Mouse (Mus musculus) C2C12 (cell line): ENCODE measurements around the gene Isl1.

Source experiments
- CTCF ChIP-seq: IDR thresholded peaks from one replicate; pipeline ENCODE4 v1.5.1; 2011; ENCODE audit not compliant: control insufficient read depth, insufficient read depth, insufficient read length
- MAX ChIP-seq: IDR thresholded peaks from one replicate; pipeline ENCODE4 v1.6.1; 2011; ENCODE audit warnings: mild to moderate bottlenecking, control low read depth
- MYOG ChIP-seq: IDR thresholded peaks from one replicate; pipeline ENCODE4 v1.6.1; 2011; ENCODE audit not compliant: control insufficient read depth, insufficient read length; ENCODE audit errors: extremely low read depth
- USF1 ChIP-seq: IDR thresholded peaks from one replicate; pipeline ENCODE4 v1.6.1; 2011; ENCODE audit warnings: low read depth, mild to moderate bottlenecking, control low read depth, moderate library complexity

DNA sequence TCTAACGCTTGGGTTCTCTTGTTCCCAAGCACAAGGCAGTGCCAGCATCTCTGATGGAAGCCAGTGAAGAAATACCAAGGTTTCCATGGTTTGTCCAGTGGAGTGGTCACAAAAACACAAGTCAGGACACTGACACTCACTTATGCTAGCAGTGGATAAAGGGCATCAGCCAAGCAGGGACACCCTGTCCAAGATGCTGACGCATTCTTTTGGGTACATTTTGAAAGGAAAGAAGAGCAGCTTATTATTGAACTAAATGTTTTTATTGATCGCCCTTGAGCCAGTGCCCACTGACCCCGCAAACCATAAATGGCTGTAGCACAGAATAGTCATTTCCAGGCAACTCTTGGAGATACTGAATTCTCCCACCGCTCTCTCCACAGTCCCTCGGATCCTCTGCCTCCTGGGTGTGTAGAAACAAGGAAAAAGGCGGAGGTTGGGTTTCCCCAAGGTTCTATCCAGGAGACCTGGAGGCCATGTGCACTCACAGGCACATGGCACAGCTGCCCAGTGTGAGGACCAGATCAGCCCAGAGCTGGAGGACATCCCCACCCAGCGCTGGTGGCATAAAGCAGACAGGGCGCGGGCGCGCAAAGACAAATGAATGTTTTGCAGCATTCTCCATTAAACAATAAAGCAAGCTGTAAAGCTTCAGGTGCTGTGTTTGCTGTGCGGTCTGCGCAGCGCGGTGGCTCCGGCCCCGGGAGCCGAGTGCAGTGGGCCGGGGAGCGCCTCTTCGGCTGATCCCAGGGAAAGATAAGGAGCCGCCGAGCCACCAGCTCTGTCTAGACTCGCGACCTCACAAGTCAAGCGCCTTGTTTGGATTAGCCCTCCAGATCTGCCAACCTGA is 16.0 kb downstream of the Isl1 start:
- TF ChIP-seq CTCF (no peak), USF1 (no peak), MAX (no peak), MYOG (no peak)
